Mouse (Mus musculus): ENCODE measurements at regions not wholly inside any gene's neighbourhood (a gene's known extent, or its start where the extent isn't known, plus 50 kb on each side); places are given as distances from the start of the nearest gene placed in this dataset.

DNA sequence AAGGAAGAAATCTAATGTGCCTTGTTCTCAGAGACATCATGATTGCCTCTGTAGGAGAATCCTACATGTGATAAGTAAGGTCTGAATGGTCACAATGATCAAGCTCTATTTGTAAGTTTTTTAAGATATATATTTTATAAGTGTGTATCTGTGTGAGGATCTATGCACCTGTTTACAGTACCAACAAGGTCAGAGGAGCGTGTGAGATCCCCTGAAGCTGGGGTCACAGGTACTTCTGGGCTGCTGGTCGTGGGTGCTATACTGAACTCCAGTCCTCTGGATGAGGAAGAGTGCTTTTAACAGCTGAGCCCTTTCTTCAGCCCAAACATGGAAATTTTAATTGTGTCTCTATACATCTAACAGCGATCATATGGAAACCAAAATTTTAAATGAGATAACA is 181.1 kb upstream of the Topaz1 start:
- no peak for DNase-seq (ENCODE audit: low read depth)

DNA sequence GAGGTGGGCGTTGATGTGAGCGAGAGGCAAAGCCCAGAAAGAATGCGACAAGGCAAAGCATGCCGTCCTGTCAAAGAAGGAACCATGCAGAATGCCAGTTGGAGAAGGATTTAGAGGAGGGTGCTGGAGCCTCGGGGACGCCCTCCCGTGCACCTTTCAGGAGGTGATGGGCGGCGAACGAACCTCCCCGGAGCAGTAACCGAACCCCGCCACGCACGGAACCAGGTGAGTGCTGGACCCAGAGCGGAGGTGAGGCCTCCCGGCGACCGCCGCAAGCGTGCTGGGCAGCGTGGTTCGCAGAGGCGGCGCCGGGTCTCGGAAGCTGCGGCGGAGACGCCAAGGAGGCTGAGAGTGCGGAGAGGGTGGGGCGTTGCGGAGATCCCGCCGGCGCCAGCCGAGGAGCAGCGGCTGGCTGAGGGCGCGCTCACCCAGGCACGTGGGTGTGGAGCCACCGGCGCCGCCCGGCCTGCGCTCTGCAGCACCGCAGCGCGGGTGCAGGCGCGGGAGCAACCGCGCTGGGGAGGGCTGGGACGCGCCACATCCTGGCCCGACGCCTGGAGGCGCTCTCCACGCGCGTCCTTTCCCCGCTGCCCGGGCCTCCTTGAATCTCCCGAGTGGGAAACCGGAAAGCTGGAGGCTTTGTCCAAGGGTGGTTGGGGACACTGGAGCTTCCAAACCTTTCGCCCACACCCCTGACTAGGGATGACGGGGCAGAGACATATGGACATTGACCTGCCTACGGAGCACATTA is 178.3 kb upstream of the Topaz1 start:
- DNase-seq (ENCODE audit: low read depth), result no peak

DNA sequence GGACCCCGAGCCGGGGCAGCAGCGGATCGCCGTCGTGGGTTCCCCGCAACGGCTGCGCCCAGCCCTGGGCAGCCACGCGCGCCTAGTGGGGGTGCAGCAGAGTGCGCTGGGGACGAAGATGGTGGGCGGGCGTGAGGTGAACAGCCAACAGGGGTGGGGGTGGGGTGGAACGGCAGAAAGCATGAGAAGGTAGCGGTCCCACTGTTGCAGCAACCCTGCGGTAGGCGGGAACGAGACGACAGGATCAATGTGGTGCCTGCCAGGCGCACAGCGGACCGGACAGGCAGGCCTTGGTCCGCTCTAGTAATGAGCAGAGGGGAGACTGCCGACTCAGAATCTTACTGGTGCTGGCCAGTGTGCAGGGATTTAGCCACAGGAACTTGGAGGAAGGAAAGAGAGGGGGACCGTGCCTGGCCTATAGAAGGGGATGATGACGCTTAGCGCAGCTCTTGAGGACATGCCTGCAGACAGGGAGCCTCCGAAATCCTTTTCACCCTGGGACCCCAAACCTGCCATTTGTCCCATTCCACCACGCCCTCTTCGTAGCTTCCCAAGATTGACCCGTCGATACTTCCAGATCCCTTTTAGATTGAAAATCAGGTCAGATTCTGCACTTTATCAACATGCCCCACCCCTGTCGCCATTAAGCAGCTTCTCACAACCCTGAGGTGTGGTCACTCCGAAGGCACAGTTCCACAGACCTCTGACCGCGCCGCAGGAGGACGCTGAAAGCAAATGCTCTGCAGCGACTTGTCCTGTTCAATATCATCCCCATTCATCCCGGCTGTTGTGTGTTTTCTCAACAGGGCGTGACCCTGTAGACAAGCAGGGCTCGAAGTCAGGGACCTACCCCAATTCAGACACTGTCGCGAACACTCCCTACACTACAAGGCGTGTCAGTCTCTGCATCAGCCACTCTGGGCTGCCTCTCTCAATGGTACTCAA is 177.4 kb upstream of the Topaz1 start:
- DNase-seq (ENCODE audit: low read depth), result no peak

DNA sequence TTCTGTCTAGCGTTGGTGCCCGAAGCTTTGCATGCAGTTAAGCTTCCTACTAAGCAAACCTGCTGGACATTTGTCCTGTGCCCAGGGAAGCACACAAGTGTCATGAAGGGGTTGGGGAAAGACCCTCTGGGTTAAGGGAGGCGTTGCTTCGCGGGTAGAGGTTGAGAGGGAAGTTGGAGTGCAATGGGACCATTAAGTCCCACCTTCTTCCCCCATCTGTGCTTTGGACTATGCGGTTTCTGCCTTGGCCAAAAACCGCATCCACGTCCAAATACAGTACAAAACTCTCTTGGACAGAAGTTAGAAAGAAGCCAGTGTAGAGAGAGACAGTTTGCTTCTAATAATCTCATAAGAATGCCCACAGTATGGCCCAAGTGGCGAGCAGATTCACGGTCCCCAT is 176.1 kb upstream of the Topaz1 start:
- DNase-seq (ENCODE audit: low read depth), result no peak

DNA sequence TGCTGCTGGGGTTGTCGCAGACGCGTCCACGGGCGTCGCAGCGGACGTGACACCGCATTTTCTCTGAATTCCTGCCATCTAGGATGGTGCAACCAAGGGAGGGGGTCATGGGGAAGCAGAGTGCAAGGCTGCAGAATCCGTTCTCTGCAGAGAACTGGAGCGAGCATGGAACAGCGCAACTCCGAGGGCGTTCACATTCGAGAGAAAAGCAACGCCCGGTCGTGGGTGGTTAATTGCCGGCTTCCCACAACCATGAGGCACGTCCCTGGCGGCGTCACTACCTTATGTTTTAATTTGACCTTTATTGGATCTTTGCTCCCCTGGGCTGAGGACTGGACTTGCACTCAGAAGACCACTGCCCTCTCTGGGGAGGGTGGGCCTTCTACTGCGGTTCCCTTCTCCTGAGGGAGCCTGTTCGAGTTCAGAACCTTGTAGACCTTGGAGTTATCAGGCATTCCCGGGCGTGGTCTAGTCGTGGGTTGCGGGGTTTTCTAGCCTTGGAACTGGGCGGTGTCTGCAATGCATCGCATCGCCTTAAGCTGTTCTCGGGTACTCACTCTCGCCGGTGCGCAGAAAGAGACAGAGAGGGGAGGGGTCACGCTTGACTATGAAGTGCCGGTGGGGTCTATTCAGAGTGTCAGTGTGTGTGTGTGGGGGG is 175.6 kb upstream of the Topaz1 start:
- no peak for DNase-seq (ENCODE audit: low read depth)

DNA sequence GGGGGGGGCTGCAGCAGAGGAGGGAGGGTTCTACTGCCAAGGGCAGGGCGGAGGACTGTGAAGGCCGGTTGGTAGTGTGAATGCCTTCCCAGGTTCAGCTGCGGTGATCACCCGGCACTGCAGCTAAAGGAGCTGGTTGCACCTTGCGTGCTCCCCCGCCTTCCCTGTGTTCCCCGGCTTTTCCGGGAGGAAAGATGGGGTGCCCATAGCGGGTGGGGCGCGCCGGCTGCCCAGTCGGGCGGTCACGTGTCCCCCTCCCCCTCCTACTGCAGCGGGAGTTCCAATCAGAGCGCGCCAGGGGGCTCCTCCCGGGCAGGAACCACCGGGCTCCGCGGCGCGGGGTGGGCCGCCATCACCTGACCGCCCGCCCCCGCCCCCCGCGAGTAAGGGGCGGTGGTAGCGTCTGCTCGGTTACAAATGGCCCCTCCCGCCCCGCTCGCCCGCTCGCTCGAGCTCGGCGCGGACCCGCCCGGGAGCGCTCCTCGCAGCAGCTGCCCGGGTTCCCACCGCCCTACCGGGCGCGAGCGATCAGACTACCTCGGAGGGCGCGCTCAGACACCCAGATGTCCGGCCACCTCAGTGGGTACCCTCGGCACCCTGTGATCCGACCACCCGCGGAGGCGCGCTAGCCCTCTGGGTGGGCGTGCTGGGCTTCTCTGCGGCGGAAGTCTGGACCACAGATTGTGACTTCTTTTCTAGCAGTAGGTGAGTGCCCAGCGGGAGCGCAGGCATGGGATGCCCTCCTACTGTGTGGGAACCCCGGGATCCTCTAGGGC is 174.9 kb upstream of the Topaz1 start:
- no peak for DNase-seq (ENCODE audit: low read depth)

DNA sequence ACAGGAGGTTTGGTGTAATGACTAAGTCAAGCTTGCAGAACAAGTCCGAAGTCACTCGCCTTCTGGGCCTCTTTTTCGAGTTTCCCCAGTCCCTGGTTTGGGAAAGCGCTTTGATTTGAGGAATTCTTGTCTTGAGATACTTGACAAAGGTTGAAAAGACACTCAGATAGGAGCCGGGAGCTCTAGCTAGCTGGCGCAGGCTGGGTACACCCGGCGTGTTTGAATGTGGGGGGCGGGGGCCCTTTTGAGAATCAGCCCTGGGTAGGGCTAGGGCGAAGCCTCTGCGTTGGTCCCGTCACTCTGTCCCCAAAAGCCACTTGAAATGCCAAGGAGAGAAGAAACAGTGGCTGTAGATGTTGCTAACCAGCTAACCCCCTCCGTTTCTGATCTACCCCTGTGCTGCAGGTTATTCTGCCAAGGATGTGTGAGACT is 174.3 kb upstream of the Topaz1 start:
- DNase-seq (ENCODE audit: low read depth), result no peak

DNA sequence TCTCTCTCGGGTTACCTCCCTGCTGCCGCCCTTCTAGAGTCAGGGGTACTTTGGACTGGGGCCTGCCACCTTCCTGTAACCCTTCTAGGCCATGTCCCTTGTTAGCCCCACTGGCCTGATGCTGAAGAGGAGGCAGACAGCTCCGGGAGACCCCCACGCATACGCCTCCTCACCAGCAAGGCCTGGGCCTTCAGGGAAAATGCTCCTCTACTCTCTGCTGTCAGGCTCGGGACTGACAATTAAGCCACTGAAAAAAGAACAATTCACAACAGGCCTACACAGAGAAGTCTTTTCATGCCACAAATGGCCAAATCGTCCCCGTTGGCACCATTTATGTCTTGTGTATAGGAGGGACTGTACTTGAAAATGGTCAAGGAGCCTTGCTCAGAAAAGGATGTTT is 161.9 kb upstream of the Topaz1 start:
- no peak for DNase-seq (ENCODE audit: low read depth)

DNA sequence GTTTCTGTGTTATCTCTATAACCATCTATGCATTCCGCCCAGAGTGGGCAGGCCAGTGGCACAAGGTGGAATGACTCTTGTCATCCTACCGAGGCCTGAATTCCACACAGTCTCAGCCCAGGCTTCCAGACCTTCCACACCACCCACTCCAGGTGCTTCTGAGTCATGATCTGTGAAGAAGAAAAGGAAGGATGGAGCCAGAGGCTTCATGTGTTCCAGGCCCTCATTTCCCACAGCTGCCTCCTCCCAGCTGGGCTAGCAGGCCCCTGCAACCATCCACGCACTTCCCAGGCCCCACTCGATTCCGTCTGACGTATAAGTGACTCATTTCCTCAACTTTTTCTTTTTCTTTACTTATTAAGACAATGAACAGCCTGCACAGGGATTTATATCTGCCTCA is 160.7 kb upstream of the Topaz1 start:
- DNase-seq (ENCODE audit: low read depth), result no peak

DNA sequence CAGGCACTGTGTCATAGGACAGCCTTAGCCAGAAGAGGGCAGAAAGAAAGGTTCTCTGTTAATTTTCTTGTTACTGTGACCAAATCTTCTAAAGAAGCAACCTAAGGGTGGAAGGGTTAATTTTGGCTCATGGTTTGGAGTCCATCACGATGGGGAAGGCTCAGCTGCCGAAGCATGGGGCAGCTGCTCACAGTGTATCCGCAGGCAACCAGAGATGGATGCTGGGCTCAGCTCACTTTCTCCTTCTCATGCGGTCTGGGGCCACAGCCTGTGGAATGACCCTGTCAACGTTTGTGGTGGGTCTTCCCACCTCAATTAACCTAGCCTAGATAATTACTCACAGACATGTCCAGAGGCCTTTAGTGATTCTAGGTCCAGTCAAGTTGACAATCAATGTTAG is 160.2 kb upstream of the Topaz1 start:
- DNase-seq (ENCODE audit: low read depth), result no peak

DNA sequence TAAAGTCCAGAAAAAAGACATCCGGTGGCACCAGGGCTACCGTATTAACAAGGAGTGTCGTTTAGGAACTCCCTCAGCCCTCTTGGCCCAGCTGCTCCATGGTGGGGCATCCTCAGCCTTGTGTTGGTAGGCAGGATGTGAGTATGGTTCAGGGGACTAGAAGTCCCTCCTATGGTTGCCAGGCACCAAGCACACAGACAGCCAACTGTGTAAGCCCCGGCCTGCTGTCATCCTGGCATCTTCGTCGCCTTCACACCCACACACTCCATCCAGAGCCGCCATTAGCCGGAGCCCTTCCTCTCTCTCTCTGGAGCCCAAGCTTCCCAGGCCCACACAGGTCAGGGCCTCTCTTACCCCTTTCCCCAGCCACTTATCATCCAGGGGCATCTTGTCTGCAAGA is 158.9 kb upstream of the Topaz1 start:
- no peak for DNase-seq (ENCODE audit: low read depth)

DNA sequence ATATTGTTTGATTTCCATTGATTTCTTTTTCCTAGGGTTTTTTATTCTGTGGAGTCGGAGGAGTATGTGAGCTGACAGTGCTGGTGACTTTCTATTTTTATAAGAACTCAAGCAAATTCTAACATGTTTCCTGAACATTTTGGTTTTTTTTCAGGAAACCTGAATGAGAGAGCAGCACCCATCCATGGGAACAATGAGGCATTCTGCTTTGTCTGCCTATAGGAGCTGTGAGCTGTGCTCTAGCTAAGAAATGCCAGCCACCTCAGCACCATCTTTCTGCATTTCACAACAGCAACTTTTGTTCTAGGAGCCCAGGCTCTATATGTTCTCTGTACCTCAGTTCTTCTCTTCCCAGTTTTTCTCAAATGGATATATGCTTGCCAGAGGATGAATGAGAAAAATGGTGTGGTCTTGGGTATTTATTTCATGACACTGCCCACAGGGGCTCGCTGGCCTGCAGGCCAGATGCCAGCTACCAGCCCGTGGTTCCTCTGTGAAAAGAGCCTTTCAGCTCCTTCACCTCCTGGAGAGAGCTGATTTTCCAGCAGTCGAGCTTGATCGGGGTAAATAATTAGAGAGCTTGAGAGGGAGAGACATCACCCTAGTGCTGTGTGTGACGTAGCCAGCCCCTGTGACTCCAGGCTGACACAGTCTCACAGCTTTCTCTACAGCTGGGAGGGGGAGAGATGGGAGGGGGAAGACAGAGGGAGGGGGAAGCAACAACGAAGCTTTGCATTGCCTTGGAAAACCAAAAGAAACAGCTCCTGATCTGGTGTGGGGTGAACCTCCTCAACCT is 154.1 kb upstream of the Topaz1 start:
- no peak for DNase-seq (ENCODE audit: low read depth)

DNA sequence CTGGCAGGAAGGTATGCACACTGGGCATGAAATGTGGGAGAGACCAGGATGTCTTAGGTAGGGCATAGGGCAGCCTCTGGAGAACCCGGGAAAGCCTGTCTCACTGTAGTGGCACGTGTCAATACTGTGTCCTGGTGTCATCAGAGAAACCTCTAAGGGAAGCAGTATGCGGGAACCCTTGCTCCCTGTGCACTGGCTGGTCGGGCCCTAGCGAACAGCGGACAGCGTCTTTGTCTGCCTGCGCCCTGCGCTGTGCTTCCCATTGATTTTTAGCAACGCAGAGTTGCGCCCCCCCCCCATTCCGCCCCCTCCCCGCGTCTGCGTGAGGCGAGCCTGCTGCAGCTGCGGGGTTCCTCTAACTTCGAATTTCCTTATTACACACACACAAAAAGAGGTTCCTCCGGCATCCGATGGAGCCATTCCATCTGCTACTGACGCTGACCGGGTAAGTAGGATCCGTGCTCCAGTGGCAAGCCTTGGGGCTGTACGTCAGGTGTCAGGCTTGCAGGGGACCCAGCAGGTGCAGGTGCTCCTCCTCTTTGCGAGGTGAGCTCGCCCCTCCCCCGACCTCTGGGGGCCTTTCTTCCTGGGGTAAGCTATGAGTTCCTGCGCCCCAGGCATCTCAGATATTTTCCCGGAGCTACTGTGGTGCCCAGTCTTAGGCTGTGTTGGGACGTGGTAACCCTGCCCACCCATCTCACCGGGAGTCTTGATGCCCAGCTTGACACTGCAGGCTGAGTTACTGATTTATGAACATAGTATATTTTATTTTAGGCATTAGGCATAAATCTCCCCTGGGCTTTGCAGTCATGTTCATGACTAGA is 151.8 kb upstream of the Topaz1 start:
- DNase-seq (ENCODE audit: low read depth), result no peak

DNA sequence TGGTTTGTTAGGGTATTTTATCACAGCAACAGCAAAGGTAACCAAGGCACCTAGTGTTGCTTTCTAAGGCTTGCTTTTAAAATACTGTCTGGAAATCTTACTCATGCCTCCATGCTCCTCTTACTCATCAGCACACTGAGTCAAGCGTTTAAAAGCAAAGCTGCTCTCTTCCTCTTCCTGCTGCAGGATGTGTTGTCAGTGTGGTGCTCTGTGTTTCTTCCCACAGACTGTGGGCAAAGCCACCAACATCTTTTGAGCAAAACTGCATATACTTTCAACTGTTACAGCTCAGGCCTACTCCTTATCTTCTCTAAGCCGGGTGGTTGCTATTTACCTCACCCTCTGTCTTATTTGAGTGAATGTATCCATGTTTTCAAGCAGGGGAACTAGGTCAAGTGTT is 144.0 kb upstream of the Topaz1 start:
- no peak for DNase-seq (ENCODE audit: low read depth)

DNA sequence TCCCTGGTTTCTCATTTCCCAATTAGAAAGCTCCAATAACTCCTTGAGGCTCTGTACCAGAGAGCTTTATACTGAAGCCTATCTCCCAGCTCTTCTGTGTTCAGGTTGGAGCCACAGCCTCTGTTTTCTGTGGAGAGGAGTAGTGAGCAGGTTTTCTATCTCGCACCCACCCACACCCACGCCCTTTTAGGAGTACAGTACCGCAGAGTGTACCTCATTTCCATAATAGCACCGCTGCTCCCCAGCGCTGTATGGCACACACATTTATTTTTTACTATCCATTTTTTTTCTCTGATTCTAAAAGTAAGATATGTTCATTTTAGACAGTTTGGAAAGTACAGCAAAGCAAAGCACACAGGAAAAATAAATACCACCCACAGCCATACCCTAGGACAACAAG is 137.5 kb upstream of the Topaz1 start:
- no peak for DNase-seq (ENCODE audit: low read depth)

DNA sequence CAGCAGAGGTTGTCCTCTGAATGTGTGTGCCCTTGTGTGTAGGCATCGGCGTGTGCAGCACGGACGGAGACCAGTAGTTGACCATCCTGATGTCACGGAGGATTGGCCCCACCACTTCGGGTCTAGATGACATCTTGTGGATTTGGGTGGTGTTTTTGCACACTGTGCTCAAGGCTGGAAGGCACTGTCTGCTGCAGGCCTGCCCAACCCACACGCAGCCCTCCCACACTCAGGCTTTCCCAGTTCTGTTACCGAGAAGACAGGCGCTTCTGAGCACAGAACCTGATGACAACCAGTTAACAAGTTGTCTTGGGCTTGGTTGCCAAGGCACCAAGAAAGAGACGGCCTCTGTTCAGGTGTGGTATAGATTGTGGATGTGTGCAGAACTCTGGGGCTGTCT is 136.2 kb upstream of the Topaz1 start:
- DNase-seq (ENCODE audit: low read depth), result no peak

DNA sequence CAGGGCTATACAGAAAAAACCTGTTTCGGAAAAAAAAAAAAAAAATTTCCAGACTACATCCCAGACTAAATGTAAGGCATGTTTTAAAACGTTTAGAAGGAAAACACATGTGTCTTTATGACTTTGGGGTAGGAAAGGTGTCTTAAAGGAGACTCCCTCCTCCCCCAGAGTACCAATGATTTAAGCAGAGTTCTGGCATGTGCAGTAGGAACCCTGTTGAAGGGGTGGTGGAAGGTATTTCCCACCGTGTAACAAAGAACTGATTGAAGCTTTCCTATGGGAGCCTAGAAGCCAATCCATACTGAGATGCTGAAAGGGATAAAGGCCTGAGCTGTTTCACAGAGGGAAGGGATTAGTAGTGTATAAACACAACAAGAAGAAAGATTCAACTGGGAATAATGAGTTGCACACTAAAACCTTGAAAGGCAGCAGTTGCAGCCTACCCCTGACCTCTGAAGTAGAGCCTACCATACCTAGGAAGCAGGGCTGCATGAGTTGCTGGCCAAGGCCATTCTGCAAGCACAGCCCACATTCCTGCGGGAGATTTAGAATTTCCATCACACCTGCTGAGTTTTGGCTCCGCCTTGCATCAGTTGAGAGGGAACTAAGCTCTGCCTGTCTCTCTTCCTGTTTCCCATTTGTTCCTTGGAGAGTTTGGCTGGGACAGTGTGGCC is 132.4 kb upstream of the Topaz1 start:
- DNase-seq (ENCODE audit: low read depth), result no peak

DNA sequence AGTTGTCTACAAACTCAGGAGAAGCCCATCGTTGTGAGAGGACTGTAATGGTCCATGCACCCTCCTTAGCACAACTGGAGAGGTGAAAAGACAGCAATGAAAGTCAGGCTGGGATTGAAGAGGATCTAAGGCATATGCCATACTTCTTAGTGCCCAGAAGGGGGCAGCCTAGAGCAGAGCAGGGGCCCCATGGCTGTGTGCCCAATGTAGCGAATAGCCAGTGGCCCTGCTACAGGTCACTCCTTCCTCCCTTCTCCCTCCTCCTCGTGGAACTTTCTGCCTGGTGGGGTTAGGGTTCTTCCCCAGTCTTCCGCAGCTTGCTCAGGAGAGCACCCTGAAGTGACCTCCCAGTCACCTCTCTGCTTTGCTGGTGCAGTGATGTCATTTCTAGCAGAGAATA is 131.8 kb upstream of the Topaz1 start:
- peak; percentile 11 for DNase-seq (ENCODE audit: low read depth)

DNA sequence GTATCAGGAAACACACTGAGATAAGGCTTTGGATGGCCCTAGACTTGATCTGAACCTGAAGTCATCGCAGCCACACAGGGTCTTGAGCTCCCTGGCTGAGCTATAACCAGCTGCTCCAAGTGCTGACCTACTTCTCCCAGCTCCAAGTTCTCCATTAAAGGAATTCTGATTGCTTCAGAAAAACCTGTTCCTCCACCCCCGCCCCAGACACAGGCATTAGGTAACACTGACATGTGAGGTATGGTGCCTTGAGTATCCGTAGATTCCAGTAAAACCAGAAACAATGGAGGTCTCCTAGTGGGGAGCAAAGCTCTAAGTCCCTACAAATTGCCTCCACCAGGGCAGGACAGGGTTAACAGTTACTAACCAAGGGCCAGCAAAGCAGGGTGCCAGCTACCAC is 129.4 kb upstream of the Topaz1 start:
- no peak for DNase-seq (ENCODE audit: low read depth)

DNA sequence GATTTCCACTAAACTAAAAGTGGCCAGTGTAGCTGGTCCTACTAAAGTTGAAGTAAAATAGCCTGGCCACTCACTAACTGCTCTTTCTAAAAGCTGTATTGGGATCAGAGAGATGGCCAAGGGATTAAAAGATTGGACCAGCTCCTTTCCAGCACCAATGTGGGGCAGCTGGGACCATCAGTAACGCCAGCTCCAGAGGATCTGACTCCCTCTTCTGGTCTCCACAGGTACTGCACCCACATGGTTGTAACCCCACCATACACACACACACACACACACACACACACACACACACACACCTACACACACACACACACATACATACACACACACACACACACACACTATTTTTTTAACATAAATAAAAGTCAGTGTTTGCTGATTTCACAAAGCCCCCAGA is 122.1 kb upstream of the Topaz1 start:
- DNase-seq (ENCODE audit: low read depth), result no peak

All from naive thymus-derived CD4-positive, alpha-beta T cell, adult 2 months (primary cell).